31 mouse cellular contexts compared by ENCODE assay signal in the genomic region with DNA sequence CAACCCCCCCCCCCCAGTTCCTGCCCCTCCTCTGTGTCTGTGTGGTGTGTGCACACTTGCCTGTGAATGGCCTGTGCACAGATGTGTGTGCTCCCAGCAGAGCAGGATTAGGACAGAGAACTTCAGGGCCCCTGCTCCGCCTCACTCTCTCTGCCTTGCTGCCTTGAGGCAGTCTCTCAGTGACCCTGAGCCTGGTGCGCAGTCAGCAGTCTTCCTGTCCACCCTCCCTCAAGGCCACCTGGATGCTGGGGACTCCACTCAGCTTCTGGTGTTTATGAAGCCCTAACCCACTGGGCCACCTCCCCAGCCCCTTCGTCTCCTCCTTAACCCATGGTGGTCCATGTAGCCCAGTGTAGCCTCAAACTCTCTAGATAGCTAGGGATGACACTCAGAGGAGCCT. TPM values are rescaled to one million over a fixed set of nuclear protein-coding genes. Genes with fewer than 3 reads are reported as not detected.
DNase-seq lines count a peak whose midpoint lies in the region; ATAC-seq and TF ChIP-seq lines count a peak whose summit lies in the region.
"Had no signal": no experiment of that assay in that cellular context is flagged by ENCODE, and none has a peak within 500 bp of the region (broad histone marks: within the 10 kb centered on the region; RNA-seq: fewer than 3 reads in every experiment).

No protein-coding gene starts in this region.

- DNase-seq in gastrocnemius, adult 2 months = no peak
- no peak for DNase-seq in gastrocnemius, postnatal 4 days (ENCODE audit: low spot score in 2 of 2)
- DNase-seq in ovary, postnatal 36 days (ENCODE audit: low spot score) = peak; percentile 35
- no peak for DNase-seq in ovary, postnatal 14 days (ENCODE audit: low spot score)
- peak; percentile 30 for DNase-seq in adrenal gland, postnatal 25 days
- DNase-seq: cerebellum, adult 8-10 months; cerebellum, postnatal 25 days; forebrain, postnatal 0 days; gastrocnemius, postnatal 14 days; kidney, adult 2 months; kidney, postnatal 25 days; lung, postnatal 36 days; retina, postnatal 1 day; right cerebral cortex, postnatal 25 days; thymus, postnatal 14 days had no signal

- H3K9me3 ChIP-seq in intestine, embryonic 16.5 days (ENCODE audit: control insufficient read depth, low read length) = no peaks in the 10 kb centered on the region
- H3K9me3 ChIP-seq: embryonic facial prominence, embryonic 10.5 days; embryonic facial prominence, embryonic 15.5 days; forebrain, embryonic 12.5 days; limb, embryonic 13.5 days; lung, embryonic 15.5 days; midbrain, embryonic 12.5 days; neural tube, embryonic 13.5 days had no signal

- no peaks in the 10 kb centered on the region; the same call in 1 of the 2 replicates for H3K27me3 ChIP-seq in intestine, embryonic 16.5 days (replicated peaks; ENCODE audit: control insufficient read depth, insufficient read depth, low read length)
- H3K27me3 ChIP-seq: embryonic facial prominence, embryonic 15.5 days; lung, embryonic 15.5 days had no signal

- H3K4me3 ChIP-seq in gastrocnemius, adult 2 months = no peak overlapping the region
- no peak overlapping the region for H3K4me3 ChIP-seq in intestine, embryonic 16.5 days (ENCODE audit: low read length)
- H3K4me3 ChIP-seq: embryonic facial prominence, embryonic 10.5 days; embryonic facial prominence, embryonic 15.5 days; forebrain, embryonic 12.5 days; limb, embryonic 13.5 days; lung, embryonic 15.5 days; midbrain, embryonic 12.5 days; neural tube, embryonic 13.5 days had no signal

- H3K4me2 ChIP-seq in intestine, embryonic 16.5 days (ENCODE audit: low read depth, low read length) = no peak overlapping the region
- H3K4me2 ChIP-seq: embryonic facial prominence, embryonic 15.5 days; forebrain, embryonic 12.5 days; limb, embryonic 13.5 days; liver, embryonic 11.5 days; lung, embryonic 15.5 days; midbrain, embryonic 12.5 days; neural tube, embryonic 13.5 days had no signal

- H3K9ac ChIP-seq in intestine, embryonic 16.5 days (ENCODE audit: low read depth, low read length) = no peak overlapping the region
- H3K9ac ChIP-seq: embryonic facial prominence, embryonic 15.5 days; forebrain, embryonic 12.5 days; forebrain, postnatal 0 days; limb, embryonic 13.5 days; lung, embryonic 15.5 days; midbrain, embryonic 12.5 days; neural tube, embryonic 13.5 days had no signal

- H3K36me3 ChIP-seq in intestine, embryonic 16.5 days (ENCODE audit: control insufficient read depth, insufficient read depth, low read length) = no peaks in the 10 kb centered on the region
- H3K36me3 ChIP-seq: embryonic facial prominence, embryonic 10.5 days; embryonic facial prominence, embryonic 15.5 days; forebrain, embryonic 12.5 days; limb, embryonic 13.5 days; lung, embryonic 15.5 days; midbrain, embryonic 12.5 days; neural tube, embryonic 13.5 days had no signal

- intact Hi-C loops in gastrocnemius, adult 2 months (cut with DNase I) = no loop called here

- WGBS in intestine, embryonic 16.5 days = 80% methylated on average over 3 of the region's 3 CpGs

- no peak for TF ChIP-seq CTCF in gastrocnemius, adult 2 months (IDR thresholded peaks at IDR 0.05)

- H3K4me1 ChIP-seq in intestine, embryonic 16.5 days (ENCODE audit: control insufficient read depth, insufficient read depth, low read length) = no peaks in the 10 kb centered on the region
- H3K4me1 ChIP-seq: embryonic facial prominence, embryonic 15.5 days; forebrain, embryonic 12.5 days; neural tube, embryonic 13.5 days had no signal

- peak overlapping the region; percentile 46; the same call in 1 of the 2 replicates for H3K27ac ChIP-seq in gastrocnemius, adult 2 months
- no peak overlapping the region for H3K27ac ChIP-seq in intestine, embryonic 16.5 days (ENCODE audit: low read length)
- H3K27ac ChIP-seq: embryonic facial prominence, embryonic 10.5 days; embryonic facial prominence, embryonic 15.5 days; forebrain, embryonic 12.5 days; limb, embryonic 13.5 days; lung, embryonic 15.5 days; midbrain, embryonic 12.5 days; neural tube, embryonic 13.5 days had no signal

- no peak for ATAC-seq in frontal cortex, adult (ENCODE audit: low TSS enrichment)
- no peak for ATAC-seq in intestine, embryonic 16.5 days
- ATAC-seq: forebrain, postnatal 0 days; hindbrain, embryonic 16.5 days had no signal

RNA-seq across cellular contexts. Expression of a gene that starts 15.3 kb away (rescaled TPM):
- total RNA-seq in gastrocnemius, adult 2 months (2021) = 10 to 100 TPM in 1 of 2 experiments, 1 to 10 TPM in 1; 9.4 to 10.5 TPM
- total RNA-seq in gastrocnemius, postnatal 4 days (2021) = 10 to 100 TPM; 34.3 to 44.5 TPM
- 45.6 and 46.0 TPM in 2 replicates for total RNA-seq in adrenal gland, postnatal 25 days (2021)
- polyA plus RNA-seq in intestine, embryonic 16.5 days (2015; fragmentation: Nextera tagmentation; extraction: Ambion mirVana) = 23.3 and 24.7 TPM in 2 replicates

RNA-seq across cellular contexts. Expression of a gene that starts 32.4 kb away (rescaled TPM):
- total RNA-seq in gastrocnemius, adult 2 months (2021) = not detected
- total RNA-seq in gastrocnemius, postnatal 4 days (2021) = under 1 TPM in 1 of 2 experiments, not detected in 1; 0.54 TPM
- 4.5 and 17.1 TPM in 2 replicates for total RNA-seq in adrenal gland, postnatal 25 days (2021)
- 17.3 and 18.4 TPM in 2 replicates for polyA plus RNA-seq in intestine, embryonic 16.5 days (2015; fragmentation: Nextera tagmentation; extraction: Ambion mirVana)
- total RNA-seq: forebrain, postnatal 0 days; gastrocnemius, postnatal 14 days; heart, postnatal 25 days; layer of hippocampus, adult 18-20 months; layer of hippocampus, postnatal 10 days; left cerebral cortex, adult 18-20 months; left cerebral cortex, postnatal 14 days had no signal

RNA-seq across cellular contexts. Expression of a gene that starts 50.3 kb away (rescaled TPM):
- total RNA-seq in gastrocnemius, adult 2 months (2021) = 1 to 10 TPM; 2.6 to 3.5 TPM
- 10 to 100 TPM; 12.6 to 16.1 TPM for total RNA-seq in gastrocnemius, postnatal 4 days (2021)
- total RNA-seq in adrenal gland, postnatal 25 days (2021) = 36.3 and 71.9 TPM in 2 replicates
- 47.5 and 47.9 TPM in 2 replicates for polyA plus RNA-seq in intestine, embryonic 16.5 days (2015; fragmentation: Nextera tagmentation; extraction: Ambion mirVana)

RNA-seq across cellular contexts. Expression of a gene that starts 59.5 kb away (rescaled TPM):
- total RNA-seq in gastrocnemius, adult 2 months (2021) = 1 to 10 TPM in 1 of 2 experiments, under 1 TPM in 1; 0.66 to 1.1 TPM
- 1 to 10 TPM in 1 of 2 experiments, under 1 TPM in 1; 0.98 to 1.3 TPM for total RNA-seq in gastrocnemius, postnatal 4 days (2021)
- total RNA-seq in adrenal gland, postnatal 25 days (2021) = 13.6 and 19.1 TPM in 2 replicates
- polyA plus RNA-seq in intestine, embryonic 16.5 days (2015; fragmentation: Nextera tagmentation; extraction: Ambion mirVana) = 2.6 and 3.5 TPM in 2 replicates

RNA-seq across cellular contexts. Expression of a gene that starts 59.6 kb away (rescaled TPM):
- total RNA-seq in gastrocnemius, adult 2 months (2021) = 10 to 100 TPM; 11.6 to 11.8 TPM
- 10 to 100 TPM; 18.9 to 21.4 TPM for total RNA-seq in gastrocnemius, postnatal 4 days (2021)
- total RNA-seq in adrenal gland, postnatal 25 days (2021) = 471 and 609 TPM in 2 replicates
- 93.9 and 97.0 TPM in 2 replicates for polyA plus RNA-seq in intestine, embryonic 16.5 days (2015; fragmentation: Nextera tagmentation; extraction: Ambion mirVana)

Comparison
In these comparisons a context has a peak if more than half of its experiments do, and no peak if none do; other contexts are left out.
1. DNase-seq: peak in ovary, postnatal 36 days (single experiment) and adrenal gland, postnatal 25 days (single experiment); none in gastrocnemius, adult 2 months (single experiment), gastrocnemius, postnatal 4 days (0 of 2) and ovary, postnatal 14 days (single experiment).